9 mouse cellular contexts compared by ENCODE assay signal in genomic region chr14:31933441-31933840, GRCm38 (mm10).
DNase-seq lines count a peak whose midpoint lies in the region; ATAC-seq lines count a peak whose summit lies in the region.
"Had no signal": no experiment of that assay in that cellular context is flagged by ENCODE, and none has a peak within 500 bp of the region (broad histone marks: within the 10 kb centered on the region; RNA-seq: fewer than 3 reads in every experiment).

No protein-coding gene starts in this region.

- peak overlapping the region; percentile 42 for H3K4me2 ChIP-seq in liver, embryonic 16.5 days (ENCODE audit: low read depth, low read length)

- WGBS in liver, embryonic 16.5 days (ENCODE audit: insufficient replicate concordance): 17% methylated on average over 9 of the region's 9 CpGs

- no peak overlapping the region for H3K27ac ChIP-seq in liver, embryonic 16.5 days (ENCODE audit: low read length)
- H3K27ac ChIP-seq: macrophage had no signal

- H3K27me3 ChIP-seq in liver, embryonic 16.5 days (ENCODE audit: control insufficient read depth, insufficient read depth, low read depth, low read length): no peaks in the 10 kb centered on the region

- DNase-seq in cerebellum, postnatal 10 days: peak; percentile 60 to 63
- no peak for DNase-seq in cerebellum, adult 9-11 months
- DNase-seq in right cerebral cortex, postnatal 10 days (ENCODE audit: low spot score in 2 of 2): peak; percentile 39 to 41
- no peak for DNase-seq in right cerebral cortex, postnatal 14 days
- no peak for DNase-seq in thymus, postnatal 25 days
- DNase-seq in thymus, postnatal 14 days: no peak
- no peak for DNase-seq in gastrocnemius, adult 18-20 months (ENCODE audit: low spot score)

- H3K4me3 ChIP-seq in liver, embryonic 16.5 days (ENCODE audit: low read depth, low read length): no peak overlapping the region

- no peaks in the 10 kb centered on the region for H3K36me3 ChIP-seq in liver, embryonic 16.5 days (ENCODE audit: control insufficient read depth, insufficient read depth)

- no peak for ATAC-seq in liver, embryonic 16.5 days (ENCODE audit: low read depth)

- no peaks in the 10 kb centered on the region for H3K4me1 ChIP-seq in liver, embryonic 16.5 days (ENCODE audit: control insufficient read depth, low read depth, low read length)

- no peak overlapping the region for H3K9ac ChIP-seq in liver, embryonic 16.5 days (ENCODE audit: low read depth, low read length)

- no peaks in the 10 kb centered on the region for H3K9me3 ChIP-seq in liver, embryonic 16.5 days (replicated peaks; ENCODE audit: control insufficient read depth, low read length)

Comparison
In these comparisons a context has a peak if more than half of its experiments do, and no peak if none do; other contexts are left out.
1. DNase-seq: peak in cerebellum, postnatal 10 days (2 of 2) and right cerebral cortex, postnatal 10 days (2 of 2); none in cerebellum, adult 9-11 months (single experiment), right cerebral cortex, postnatal 14 days (single experiment), thymus, postnatal 25 days (single experiment), thymus, postnatal 14 days (single experiment) and gastrocnemius, adult 18-20 months (single experiment).